Mouse (Mus musculus): ENCODE measurements at regions not wholly inside any gene's neighbourhood (a gene's known extent, or its start where the extent isn't known, plus 50 kb on each side); places are given as distances from the start of the nearest gene placed in this dataset.
A peak's percentile ranks its signal among the peaks of the same experiment; 100 is the strongest.
"Not testable (repeated sequence)": the region's sequence is repeated elsewhere in the genome, so short reads cannot be mapped to it uniquely, and the experiment has no call there.

- DNase-seq = no peak
Measured at GRCm38 (mm10) chr8:113916649-113917048, 68.1 kb upstream of the Adamts18 start.

DNA sequence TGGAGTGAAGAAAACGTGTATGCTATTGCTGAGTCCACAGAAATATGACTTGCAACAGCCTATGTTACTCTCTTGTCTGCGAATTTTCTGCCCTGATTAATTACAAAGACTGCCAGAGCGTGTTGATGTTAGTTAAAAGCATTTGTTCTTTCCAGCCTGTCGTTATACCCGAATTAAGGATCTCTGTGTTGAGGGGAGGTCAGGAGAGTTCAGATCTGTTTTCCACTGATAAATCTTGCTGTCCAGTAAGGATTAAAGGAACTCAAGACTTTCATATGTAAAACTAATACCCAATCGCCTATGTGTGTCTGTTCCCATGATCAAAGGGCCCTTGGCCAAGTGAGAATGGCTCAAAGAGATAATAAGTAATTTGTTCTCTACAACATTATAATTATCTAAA lies 68.7 kb upstream of the Adamts18 start:
- no peak for DNase-seq

GRCm38 (mm10) chr8:113920306-113920705 lies 71.8 kb upstream of the Adamts18 start:
- DNase-seq = no peak

- no peak for DNase-seq
Measured at GRCm38 (mm10) chr8:113923381-113923780, 74.8 kb upstream of the Adamts18 start.

GRCm38 (mm10) chr8:113953721-113954120 lies 105.2 kb upstream of the Adamts18 start:
- DNase-seq = peak in 1 of 2 experiments; percentile 9

- DNase-seq = no peak
Measured at GRCm38 (mm10) chr8:113956439-113957043, 108.0 kb upstream of the Adamts18 start.

GRCm38 (mm10) chr8:113957821-113958220 lies 109.3 kb upstream of the Adamts18 start:
- no peak for DNase-seq

GRCm38 (mm10) chr8:113975810-113976209 lies 127.3 kb upstream of the Adamts18 start:
- no peak for DNase-seq

DNA sequence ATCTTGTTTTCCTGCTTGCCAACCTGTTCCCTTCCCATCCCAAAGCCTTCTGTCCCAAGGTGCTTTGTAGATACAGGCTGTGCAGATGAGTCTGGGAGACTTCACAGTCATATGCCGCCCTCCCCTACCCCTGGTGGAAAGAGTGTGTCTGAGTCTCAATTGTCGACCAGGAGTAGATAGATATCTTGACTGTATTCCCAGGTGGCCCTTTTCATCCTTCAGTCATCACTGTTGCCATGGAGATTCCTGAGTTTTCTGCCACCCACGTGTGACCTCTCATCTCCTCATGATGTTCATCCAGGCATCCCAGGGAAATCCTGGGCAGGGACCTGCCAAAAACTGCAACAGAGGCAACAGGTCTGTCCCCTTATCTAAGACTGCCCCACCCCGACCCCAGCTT lies 128.1 kb upstream of the Adamts18 start:
- no peak for DNase-seq

DNA sequence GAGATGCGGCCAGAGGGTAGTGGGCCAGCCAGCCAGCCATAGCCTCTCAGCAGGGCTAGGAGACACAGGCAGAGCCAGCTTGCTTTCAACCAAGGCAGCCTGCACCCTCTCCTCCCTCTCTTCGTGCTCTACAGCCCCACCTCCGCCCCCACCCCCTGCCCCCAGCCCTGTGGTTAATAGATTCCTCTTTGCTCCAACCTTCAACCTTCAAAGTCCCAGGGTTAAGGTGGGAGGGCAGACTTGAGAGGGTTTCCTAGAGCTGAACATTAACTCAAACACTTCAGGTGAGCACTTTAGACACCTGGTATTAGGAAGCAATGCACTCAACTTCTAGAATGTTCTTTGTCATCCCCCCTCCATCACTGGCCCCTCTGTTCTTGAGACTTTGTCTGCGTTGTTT lies 128.5 kb upstream of the Adamts18 start:
- no peak for DNase-seq

- DNase-seq = no peak
Measured at GRCm38 (mm10) chr8:113978946-113979345, 130.4 kb upstream of the Adamts18 start.

GRCm38 (mm10) chr8:113979837-113980236 lies 131.3 kb upstream of the Adamts18 start:
- DNase-seq = no peak

DNA sequence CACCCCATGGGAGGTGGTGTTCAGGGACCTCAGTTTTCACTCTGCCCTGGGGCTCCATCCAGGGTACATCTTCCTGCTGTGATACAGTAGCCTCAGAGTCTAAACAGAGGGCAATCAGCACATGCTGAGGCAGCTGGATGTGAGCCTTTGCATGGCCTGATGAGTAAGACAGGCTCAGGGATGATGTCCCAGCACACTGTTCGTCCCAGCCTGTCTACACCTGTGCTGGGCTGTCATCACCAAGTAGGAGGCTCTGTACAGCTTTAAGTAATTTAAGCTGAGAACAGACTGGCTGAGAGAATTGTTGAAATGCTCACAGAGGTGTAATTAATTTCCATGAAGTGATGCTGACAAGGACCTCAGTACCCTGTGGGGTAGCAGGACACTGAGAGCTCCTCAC lies 132.8 kb upstream of the Adamts18 start:
- DNase-seq = no peak

DNA sequence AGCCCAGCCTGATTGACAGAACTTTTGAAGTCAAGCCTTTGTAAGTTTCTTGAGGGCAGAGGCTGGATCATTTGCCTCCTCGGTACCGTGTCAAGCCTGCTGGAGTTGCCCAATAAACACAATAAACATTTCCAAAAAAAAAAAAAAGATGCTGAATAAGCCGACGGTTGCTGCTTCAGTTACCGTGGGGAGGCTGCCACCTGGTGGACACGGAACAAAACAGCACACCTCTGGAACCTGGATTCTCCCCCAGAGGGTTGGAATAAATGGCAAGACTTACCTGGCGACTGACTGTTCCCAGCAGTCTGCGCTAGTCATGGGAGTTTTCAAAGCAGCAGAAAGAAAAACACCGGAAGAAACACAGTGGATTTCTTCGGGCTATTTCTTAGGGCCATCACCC lies 136.3 kb upstream of the Adamts18 start:
- DNase-seq = peak; percentile 70 to 83

- no peak for DNase-seq
Measured at GRCm38 (mm10) chr8:113985471-113985870, 136.9 kb upstream of the Adamts18 start.

DNA sequence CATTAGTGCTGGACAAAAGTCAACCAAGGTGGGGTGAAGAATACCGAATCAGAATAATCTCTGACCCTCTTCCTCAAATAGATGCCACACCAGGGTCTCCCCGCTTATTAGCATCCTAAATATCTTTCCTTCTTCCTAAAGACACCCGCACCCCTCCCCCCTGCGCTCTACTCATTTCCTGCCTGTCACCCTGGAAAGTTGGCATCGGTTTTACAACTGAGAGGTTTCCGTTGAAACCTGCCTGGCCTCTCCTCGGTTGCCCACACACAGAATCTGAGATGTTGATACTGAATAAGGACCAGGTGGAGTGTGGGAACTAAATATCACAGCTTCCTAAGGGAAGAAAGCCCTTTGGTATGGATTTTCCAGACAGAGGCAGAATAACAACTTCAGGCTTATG lies 137.4 kb upstream of the Adamts18 start:
- DNase-seq = no peak

- no peak for DNase-seq
Measured at GRCm38 (mm10) chr8:113990718-113991117, 142.2 kb upstream of the Adamts18 start.

GRCm38 (mm10) chr8:113998881-113999280 lies 134.5 kb upstream of the Nudt7 start:
- DNase-seq = no peak

DNA sequence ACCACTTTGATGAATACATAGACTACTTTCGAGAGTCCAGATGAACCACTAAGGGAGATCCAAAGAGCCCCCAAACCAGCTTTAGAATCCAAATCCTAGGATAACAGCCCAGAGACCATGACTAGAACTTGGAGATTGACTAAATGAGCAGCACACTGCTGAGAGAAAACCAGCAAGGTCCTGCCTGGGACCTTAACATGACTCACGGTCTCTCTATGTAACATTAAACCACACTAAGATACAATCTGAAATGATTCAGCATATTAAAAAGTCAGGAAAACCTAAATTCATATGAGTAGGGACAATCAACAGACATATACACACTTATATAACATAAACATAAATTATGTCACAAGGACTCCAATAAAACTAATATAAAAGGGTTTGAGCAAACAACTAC lies 131.7 kb upstream of the Nudt7 start:
- DNase-seq = no peak

DNA sequence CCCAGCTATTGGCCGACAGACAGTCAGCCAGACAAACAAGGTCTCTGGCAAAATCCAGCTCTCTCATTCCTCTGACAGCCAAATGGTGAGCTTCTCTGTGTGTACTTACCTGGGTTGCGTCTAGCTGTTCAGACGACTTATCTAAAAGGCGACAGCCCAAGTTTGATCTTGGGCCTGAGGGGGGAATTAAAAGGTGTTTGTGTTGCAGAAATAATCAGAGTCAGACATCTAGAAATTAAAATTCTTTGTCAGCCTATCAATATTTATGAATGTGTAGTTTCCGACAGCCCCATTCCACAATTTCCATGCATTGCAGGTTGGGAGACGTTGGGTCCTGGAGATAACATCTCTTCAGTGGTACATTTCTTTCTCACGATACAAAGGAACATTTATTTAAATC lies 128.9 kb upstream of the Nudt7 start:
- no peak for DNase-seq

DNA sequence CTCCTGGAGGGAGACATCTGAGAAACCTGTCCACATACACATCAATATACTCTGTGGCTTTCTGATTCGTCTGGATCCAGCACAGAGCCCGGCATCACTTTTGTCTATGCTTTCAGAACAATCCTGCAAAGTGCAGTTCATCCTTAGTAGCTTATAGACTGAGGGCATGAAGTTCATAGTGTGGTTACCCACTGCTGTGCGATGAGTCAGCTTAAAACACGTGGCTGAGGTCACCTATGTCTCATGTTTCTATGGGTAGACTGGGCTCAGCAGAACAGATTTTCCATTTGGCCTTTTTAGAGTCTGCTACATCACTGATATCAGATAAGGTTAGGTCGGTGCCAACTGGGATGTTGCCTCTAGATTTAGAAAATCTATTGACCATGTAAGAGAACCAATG lies 126.8 kb upstream of the Nudt7 start:
- DNase-seq = no peak

DNA sequence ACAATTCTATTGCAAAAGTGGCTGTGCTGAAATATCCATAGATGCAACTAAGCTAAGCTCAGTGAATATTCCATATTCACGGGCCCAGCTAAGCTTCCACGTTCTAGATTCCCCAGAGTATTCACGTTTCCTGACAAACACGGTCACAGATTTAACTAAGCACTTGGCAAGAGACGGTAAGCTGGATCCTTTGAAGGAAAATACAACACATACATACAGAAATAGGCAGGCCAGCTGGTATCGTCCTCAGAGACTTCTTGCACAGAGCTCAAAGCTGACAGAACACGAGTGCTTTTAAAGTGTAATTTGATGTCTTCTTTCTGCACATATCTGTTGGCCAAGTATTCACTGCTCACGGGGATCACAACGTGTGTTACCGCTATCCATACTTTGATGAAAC lies 126.3 kb upstream of the Nudt7 start:
- DNase-seq = no peak

DNA sequence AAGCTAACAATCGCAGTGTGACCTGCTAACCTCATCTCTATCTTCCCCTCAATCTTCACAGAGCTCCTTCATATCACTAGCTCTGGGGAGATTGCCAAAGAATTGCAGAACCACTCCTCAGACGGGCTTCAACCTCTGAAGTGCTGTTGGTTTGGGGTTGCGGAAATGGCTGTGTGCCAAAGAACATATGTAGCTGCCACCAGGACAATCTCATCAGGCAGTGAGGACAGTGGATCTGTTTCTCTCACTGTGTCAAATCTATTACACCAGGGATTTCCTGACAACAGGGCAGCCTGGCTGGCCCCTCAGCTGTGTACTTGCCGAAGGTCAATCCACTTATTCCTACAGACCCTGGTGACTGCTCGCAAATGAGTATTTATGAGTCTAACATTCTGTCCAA lies 115.0 kb upstream of the Nudt7 start:
- DNase-seq = peak; percentile 12 to 13

- DNase-seq = not testable (repeated sequence)
Measured at GRCm38 (mm10) chr8:114030141-114030540, 103.2 kb upstream of the Nudt7 start.

DNA sequence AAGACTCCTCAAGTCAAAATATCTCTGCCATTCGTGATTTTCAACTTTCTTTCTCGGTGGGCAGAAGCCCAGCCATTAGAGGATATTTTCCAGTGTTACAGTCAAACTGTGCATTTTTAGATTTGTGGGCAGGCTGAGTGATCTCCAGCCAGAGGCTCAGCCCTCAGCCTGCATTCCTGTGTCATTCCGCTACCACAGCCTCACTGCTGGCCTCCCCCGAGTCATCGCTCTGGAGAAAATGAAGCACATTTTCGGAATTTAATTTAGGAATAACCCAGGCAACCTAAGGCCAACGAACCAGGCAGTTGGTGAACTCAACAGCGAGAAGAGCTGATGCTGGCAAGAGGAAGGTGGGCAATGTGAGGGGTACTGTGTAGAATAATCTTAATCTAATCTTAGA lies 80.9 kb upstream of the Nudt7 start:
- no peak for DNase-seq

DNA sequence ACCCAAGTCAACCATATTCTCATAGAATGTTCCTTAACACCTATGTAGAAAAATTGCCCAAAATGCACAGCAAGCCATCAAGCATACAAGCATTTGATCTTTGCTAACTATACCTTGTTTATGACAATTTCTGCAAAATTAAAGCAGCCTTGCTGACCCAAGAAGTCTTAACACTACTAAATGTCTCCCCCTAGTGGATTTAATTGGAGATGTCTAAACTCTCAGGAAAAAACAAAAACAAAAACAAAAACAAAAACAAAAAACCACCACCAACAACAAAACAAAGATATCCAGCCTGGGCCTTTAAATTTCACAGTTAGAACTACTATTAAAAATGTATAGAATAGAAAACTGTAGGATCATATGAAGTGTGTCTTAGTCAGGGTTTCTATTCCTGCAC lies 69.8 kb upstream of the Nudt7 start:
- DNase-seq = no peak

All from cerebellum, adult 18-20 months (tissue).